Mouse (Mus musculus) adrenal gland, postnatal 4 days (tissue): Measurements from ENCODE around the gene Hoxc11. TPM values are rescaled to one million over a fixed set of nuclear protein-coding genes. Genes with fewer than 3 reads are reported as not detected.

Source experiments
- DNase-seq, 2 experiments: peaks; one replicate each; pipeline ENCODE4 v3.0.0; 2021 to 2022; ENCODE audit warnings: low spot score in 2 of 2, mixed read lengths in 2 of 2
- microRNA-seq: library from miRNA; unstranded; fragments of <30 nt; microRNA quantifications from one replicate; pipeline ENCODE4 v1.2.0, GENCODE M21; 2021
- total RNA-seq, 2 experiments: library from RNA; stranded (reverse); gene quantifications; 2 replicates each; pipeline ENCODE4 v1.2.3; 2021

Gene Hoxc11
- total RNA-seq, 2 experiments from 2014 or later: 0.20 TPM; not detected in 1

DNA sequence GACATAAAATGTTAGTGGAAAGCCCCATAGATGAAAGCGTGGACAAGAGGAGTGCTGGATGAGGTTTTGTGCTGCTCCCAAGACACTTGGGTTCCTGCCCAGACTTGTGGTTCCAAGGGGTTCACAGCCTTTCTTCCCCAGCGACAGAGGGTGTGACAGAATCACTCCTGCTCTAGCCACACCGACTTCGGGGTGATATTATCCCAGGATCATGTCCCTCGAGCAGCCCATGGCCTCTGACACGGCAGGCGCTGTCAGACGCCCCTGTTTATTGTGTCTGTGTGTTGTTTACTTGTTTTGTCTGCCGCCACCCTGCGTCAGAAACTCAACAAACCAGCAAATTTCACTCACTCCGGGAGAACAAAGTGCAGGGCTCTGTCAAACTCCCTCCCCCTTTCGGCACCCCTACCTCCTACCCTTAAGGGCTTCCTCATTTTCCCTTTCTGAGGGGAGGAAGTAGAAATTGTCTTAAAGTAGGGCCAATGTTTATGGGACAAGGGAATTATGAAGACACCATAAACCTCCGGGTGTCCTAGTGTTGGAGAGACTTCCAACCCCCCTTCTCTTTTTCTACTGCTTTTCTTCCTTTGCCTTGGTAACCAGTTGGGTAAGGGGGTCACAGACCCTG lies 48.7 kb downstream of the Hoxc11 start:
- DNase-seq: no peak

DNA sequence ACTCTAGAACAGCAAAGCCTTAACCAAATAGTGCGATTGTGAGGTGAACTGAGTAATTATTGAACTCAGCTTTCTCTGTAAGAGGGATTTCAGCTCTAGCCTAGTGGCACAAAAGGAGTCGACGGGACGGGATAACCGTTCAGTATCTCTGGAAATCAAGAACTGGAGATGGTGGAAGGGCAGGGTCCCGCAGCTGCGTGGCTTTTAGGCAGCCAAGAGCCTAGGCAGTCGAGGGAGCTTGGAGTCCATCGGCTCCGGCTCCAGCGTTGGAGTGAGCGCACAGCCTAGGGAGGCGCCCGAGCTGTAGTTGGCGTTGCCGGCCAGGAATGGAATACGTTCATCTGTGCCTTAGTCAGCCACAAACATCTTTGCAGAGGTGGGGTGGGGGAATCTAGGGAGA lies 51.1 kb downstream of the Hoxc11 start:
- no peak for DNase-seq

DNA sequence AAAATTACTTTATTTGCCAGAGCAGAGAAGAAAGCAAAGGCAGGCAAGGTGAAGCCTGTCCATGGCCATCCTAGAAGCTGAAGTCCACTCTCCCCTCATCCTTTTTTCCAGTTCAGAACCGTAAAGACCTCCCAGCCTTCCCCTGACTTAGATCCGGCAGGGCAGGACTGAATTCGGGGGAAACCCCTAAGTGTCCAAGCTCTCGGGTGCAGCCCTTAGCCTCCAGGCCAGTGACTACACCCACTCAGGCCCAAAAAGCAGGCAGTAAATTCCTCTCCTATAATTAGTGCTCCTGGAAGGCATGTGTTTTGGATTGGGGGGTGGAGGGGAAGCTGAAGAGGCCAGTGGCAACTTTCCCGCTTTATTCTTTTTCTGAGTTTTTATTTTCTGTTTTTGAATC lies 51.6 kb downstream of the Hoxc11 start:
- DNase-seq: no peak

DNA sequence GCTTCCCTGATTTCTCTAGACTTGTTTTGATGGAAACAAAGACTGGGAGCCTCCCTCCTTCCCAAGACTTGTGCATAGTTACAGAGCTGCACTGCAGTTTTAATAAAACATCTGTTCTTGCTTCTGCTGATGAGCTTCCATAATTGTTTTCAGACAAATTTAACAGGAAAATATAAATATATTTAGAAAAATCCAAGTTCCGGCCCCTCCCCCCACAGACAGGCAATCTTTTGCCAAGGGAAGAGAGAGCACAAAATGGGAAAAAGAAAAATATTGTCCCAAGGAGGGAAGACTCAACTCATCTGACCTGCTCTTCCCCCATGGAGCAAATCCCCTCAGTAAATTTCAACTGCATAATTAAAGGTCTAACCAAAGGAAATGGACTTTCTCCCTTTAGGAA lies 52.1 kb downstream of the Hoxc11 start:
- DNase-seq: no peak

Small RNA genes lying within 50 kb of the gene (microRNA-seq; reads per million reads assigned to microRNA genes)
- 466 reads per million, percentile 66 among the genes with 10 or more reads in this experiment for gene Mir196a-2

Other genes starting within 250 kb of the Hoxc11 start
- gene Calcoco1, start 232.2 kb upstream of the Hoxc11 start, total RNA-seq: 100 to 1,000 TPM; 118 to 120 TPM
- not detected for gene Hoxc13, start 33.3 kb upstream of the Hoxc11 start, total RNA-seq
- gene Hoxc12, start 17.7 kb upstream of the Hoxc11 start, total RNA-seq: not detected
- gene Hoxc10, start 12.4 kb downstream of the Hoxc11 start, total RNA-seq: 1 to 10 TPM; 1.2 to 5.6 TPM
- gene Hoxc5, start 13.0 kb downstream of the Hoxc11 start, total RNA-seq: 1 to 10 TPM; 7.9 to 8.0 TPM
- 1 to 10 TPM; 3.0 to 4.8 TPM for gene Hoxc9, start 22.0 kb downstream of the Hoxc11 start, total RNA-seq
- 10 to 100 TPM; 22.2 to 22.7 TPM for gene Hoxc8, start 36.2 kb downstream of the Hoxc11 start, total RNA-seq
- 10 to 100 TPM; 40.3 to 41.5 TPM for gene Hoxc6, start 43.8 kb downstream of the Hoxc11 start, total RNA-seq
- 10 to 100 TPM; 11.3 to 13.4 TPM for gene Hoxc4, start 64.5 kb downstream of the Hoxc11 start, total RNA-seq
- 10 to 100 TPM; 17.7 to 19.0 TPM for gene Smug1, start 212.7 kb downstream of the Hoxc11 start, total RNA-seq